Mouse (Mus musculus) Muller cell, postnatal 12 days (primary cell): ENCODE measurements at regions not wholly inside any gene's neighbourhood (a gene's known extent, or its start where the extent isn't known, plus 50 kb on each side); places are given as distances from the start of the nearest gene placed in this dataset.

Source experiments
- DNase-seq: peaks from one replicate; pipeline ENCODE4 v3.0.0-alpha.2; 2015; ENCODE audit errors: inconsistent ontology term

GRCm38 (mm10) chr14:46639116-46639826, 121.1 kb upstream of the Cdkn3 start:
- peak; percentile 78 for DNase-seq

GRCm38 (mm10) chr14:46638516-46638915, 121.8 kb upstream of the Cdkn3 start:
- no peak for DNase-seq

GRCm38 (mm10) chr14:46637240-46637639, 123.1 kb upstream of the Cdkn3 start:
- no peak for DNase-seq

- peak; percentile 87 for DNase-seq
Measured at GRCm38 (mm10) chr14:46636364-46636763, 124.0 kb upstream of the Cdkn3 start.

- peak; percentile 86 for DNase-seq
Measured at GRCm38 (mm10) chr14:46635322-46635721, 125.0 kb upstream of the Cdkn3 start.

GRCm38 (mm10) chr14:46634656-46635244, 125.6 kb upstream of the Cdkn3 start:
- DNase-seq, result peak; percentile 85

GRCm38 (mm10) chr14:46634251-46634650, 126.1 kb upstream of the Cdkn3 start:
- no peak for DNase-seq

- no peak for DNase-seq
Measured at GRCm38 (mm10) chr14:46627690-46628089, 132.7 kb upstream of the Cdkn3 start.

- DNase-seq, result no peak
Measured at GRCm38 (mm10) chr14:46625760-46626159, 134.6 kb upstream of the Cdkn3 start.

GRCm38 (mm10) chr14:46623645-46624044, 136.7 kb upstream of the Cdkn3 start:
- no peak for DNase-seq

- no peak for DNase-seq
Measured at GRCm38 (mm10) chr14:46616030-46616429, 144.3 kb upstream of the Cdkn3 start.

GRCm38 (mm10) chr14:46614936-46615335, 145.4 kb upstream of the Cdkn3 start:
- no peak for DNase-seq

- no peak for DNase-seq
Measured at GRCm38 (mm10) chr14:46613748-46614147, 146.6 kb upstream of the Cdkn3 start.

- no peak for DNase-seq
Measured at GRCm38 (mm10) chr14:46613211-46613610, 147.1 kb upstream of the Cdkn3 start.

- no peak for DNase-seq
Measured at GRCm38 (mm10) chr14:46612584-46612983, 147.8 kb upstream of the Cdkn3 start.

- DNase-seq, result no peak
Measured at GRCm38 (mm10) chr14:46610926-46611325, 149.4 kb upstream of the Cdkn3 start.

GRCm38 (mm10) chr14:46610226-46610855, 150.0 kb upstream of the Cdkn3 start:
- DNase-seq, result no peak

GRCm38 (mm10) chr14:46606694-46607093, 153.6 kb upstream of the Cdkn3 start:
- DNase-seq, result no peak

GRCm38 (mm10) chr14:46606037-46606436, 154.3 kb upstream of the Cdkn3 start:
- no peak for DNase-seq

GRCm38 (mm10) chr14:46604886-46605531, 155.3 kb upstream of the Cdkn3 start:
- peak; percentile 73 for DNase-seq

- DNase-seq, result no peak
Measured at GRCm38 (mm10) chr14:46604156-46604885, 156.0 kb upstream of the Cdkn3 start.
